In genomic region chr4:5450417-5450816, GRCm38 (mm10) we compare ENCODE assay signal across 18 mouse cellular contexts.
A peak's percentile ranks its signal among the peaks of the same experiment; 100 is the strongest.
DNase-seq lines count a peak whose midpoint lies in the region; ATAC-seq and TF ChIP-seq lines count a peak whose summit lies in the region.
"Had no signal": no experiment of that assay in that cellular context is flagged by ENCODE, and none has a peak within 500 bp of the region (broad histone marks: within the 10 kb centered on the region; RNA-seq: fewer than 3 reads in every experiment).

No protein-coding gene starts in this region.

- H3K27me3 ChIP-seq in liver, embryonic 11.5 days (replicated peaks; ENCODE audit: control insufficient read depth, insufficient read depth, low read length) = no peaks in the 10 kb centered on the region
- no peaks in the 10 kb centered on the region for H3K27me3 ChIP-seq in liver, postnatal 0 days (ENCODE audit: insufficient read depth, low read length)
- no peaks in the 10 kb centered on the region for H3K27me3 ChIP-seq in liver, embryonic 14.5 days (ENCODE audit: control insufficient read depth, insufficient read depth, low read length)
- H3K27me3 ChIP-seq: embryonic facial prominence, embryonic 12.5 days; forebrain, embryonic 13.5 days; forebrain, embryonic 15.5 days had no signal

- H3K4me1 ChIP-seq in liver, embryonic 11.5 days (replicated peaks; ENCODE audit: control insufficient read depth, insufficient read depth, low read length) = no peaks in the 10 kb centered on the region
- H3K4me1 ChIP-seq in liver, postnatal 0 days (ENCODE audit: insufficient read depth) = no peaks in the 10 kb centered on the region
- no peaks in the 10 kb centered on the region for H3K4me1 ChIP-seq in liver, embryonic 14.5 days (replicated peaks; ENCODE audit: control insufficient read depth in 2 of 2, insufficient read depth in 2 of 2, low read length in 1 of 2)
- H3K4me1 ChIP-seq: embryonic facial prominence, embryonic 10.5 days; embryonic facial prominence, embryonic 12.5 days; forebrain, embryonic 13.5 days; forebrain, embryonic 15.5 days had no signal

- H3K4me3 ChIP-seq in liver, embryonic 11.5 days (ENCODE audit: low read depth, low read length) = no peak overlapping the region
- no peak overlapping the region for H3K4me3 ChIP-seq in liver, postnatal 0 days (ENCODE audit: low read depth, low read length)
- H3K4me3 ChIP-seq in liver, embryonic 14.5 days (ENCODE audit: insufficient read depth in 1 of 2, low read depth in 2 of 2, low read length in 2 of 2) = no peak overlapping the region
- H3K4me3 ChIP-seq: embryonic facial prominence, embryonic 10.5 days; embryonic facial prominence, embryonic 12.5 days; forebrain, embryonic 13.5 days; forebrain, embryonic 15.5 days had no signal

- WGBS in liver, embryonic 11.5 days = 82% methylated on average over 6 of the region's 6 CpGs
- WGBS in liver, postnatal 0 days (ENCODE audit: insufficient replicate concordance) = 76% methylated on average over 6 of the region's 6 CpGs
- 62% methylated on average over 6 of the region's 6 CpGs for WGBS in liver, embryonic 14.5 days (ENCODE audit: insufficient replicate concordance)

- peak; percentile 54; the same call in 1 of the 2 replicates for ATAC-seq in liver, embryonic 11.5 days (replicated peaks; ENCODE audit: low FRiP score)
- ATAC-seq in liver, postnatal 0 days = no peak
- ATAC-seq in liver, embryonic 14.5 days (ENCODE audit: insufficient read depth) = peak; percentile 68
- ATAC-seq: forebrain, embryonic 13.5 days; forebrain, embryonic 15.5 days; forebrain, postnatal 0 days had no signal

- TF ChIP-seq CTCF in liver, postnatal 0 days (IDR thresholded peaks at IDR 0.05; ENCODE audit: low read depth) = no peak
- no peak for TF ChIP-seq CTCF in liver, embryonic 14.5 days (IDR thresholded peaks at IDR 0.05; ENCODE audit: low read depth)

- no peak overlapping the region for H3K4me2 ChIP-seq in liver, embryonic 11.5 days
- no peak overlapping the region for H3K4me2 ChIP-seq in liver, postnatal 0 days (ENCODE audit: low read depth, low read length)
- no peak overlapping the region for H3K4me2 ChIP-seq in liver, embryonic 14.5 days (ENCODE audit: low read depth)
- H3K4me2 ChIP-seq: embryonic facial prominence, embryonic 12.5 days; forebrain, embryonic 13.5 days; forebrain, embryonic 15.5 days had no signal

- no peaks in the 10 kb centered on the region for H3K36me3 ChIP-seq in liver, embryonic 11.5 days (ENCODE audit: control insufficient read depth, insufficient read depth, low read length)
- no peaks in the 10 kb centered on the region for H3K36me3 ChIP-seq in liver, postnatal 0 days (replicated peaks; ENCODE audit: insufficient read depth, low read length)
- H3K36me3 ChIP-seq in liver, embryonic 14.5 days (replicated peaks; ENCODE audit: control insufficient read depth, insufficient read depth, low read depth) = no peaks in the 10 kb centered on the region
- H3K36me3 ChIP-seq: embryonic facial prominence, embryonic 10.5 days; embryonic facial prominence, embryonic 12.5 days; forebrain, embryonic 15.5 days had no signal

- no peak for DNase-seq in liver, embryonic 11.5 days (ENCODE audit: low spot score)
- DNase-seq in liver, postnatal 0 days = no peak
- peak; percentile 1 for DNase-seq in c-Kit-positive CD71-positive TER-119-positive erythroid progenitor cells, embryonic 14.5 days (ENCODE audit: low spot score)
- no peak for DNase-seq in liver, embryonic 14.5 days (ENCODE audit: low read depth in 3 of 3, low spot score in 3 of 3)
- DNase-seq in B cell, adult 2 months = no peak
- DNase-seq: adrenal gland, adult 2 months; adrenal gland, postnatal 10 days; adrenal gland, postnatal 25 days; cerebellum, adult 11-12 months; cerebellum, adult 2 months; cerebellum, adult 9-10 months; cerebellum, postnatal 10 days; cerebellum, postnatal 25 days; forebrain, postnatal 0 days had no signal

- no peak for TF ChIP-seq EP300 in liver, postnatal 0 days (IDR thresholded peaks at IDR 0.05; ENCODE audit: low read depth)
- TF ChIP-seq EP300 in liver, embryonic 14.5 days (IDR thresholded peaks at IDR 0.05; ENCODE audit: low read depth) = no peak

- no peak overlapping the region for H3K9ac ChIP-seq in liver, embryonic 11.5 days (ENCODE audit: low read depth, low read length)
- no peak overlapping the region for H3K9ac ChIP-seq in liver, postnatal 0 days (replicated peaks)
- no peak overlapping the region for H3K9ac ChIP-seq in liver, embryonic 14.5 days (replicated peaks)
- H3K9ac ChIP-seq: embryonic facial prominence, embryonic 12.5 days; forebrain, embryonic 13.5 days; forebrain, embryonic 15.5 days; forebrain, postnatal 0 days had no signal

- H3K9me3 ChIP-seq in liver, embryonic 11.5 days (ENCODE audit: control insufficient read depth, low read length) = no peaks in the 10 kb centered on the region
- no peaks in the 10 kb centered on the region for H3K9me3 ChIP-seq in liver, postnatal 0 days (ENCODE audit: low read length)
- no peaks in the 10 kb centered on the region for H3K9me3 ChIP-seq in liver, embryonic 14.5 days (ENCODE audit: control insufficient read depth, low read length)
- H3K9me3 ChIP-seq: embryonic facial prominence, embryonic 10.5 days; embryonic facial prominence, embryonic 12.5 days; forebrain, embryonic 13.5 days; forebrain, embryonic 15.5 days had no signal

- H3K27ac ChIP-seq in liver, embryonic 11.5 days (ENCODE audit: low read depth, low read length) = no peak overlapping the region
- H3K27ac ChIP-seq in liver, postnatal 0 days (ENCODE audit: low read depth) = no peak overlapping the region
- no peak overlapping the region for H3K27ac ChIP-seq in liver, embryonic 14.5 days
- H3K27ac ChIP-seq: embryonic facial prominence, embryonic 10.5 days; embryonic facial prominence, embryonic 12.5 days; forebrain, embryonic 13.5 days; forebrain, embryonic 15.5 days had no signal
